Mouse (Mus musculus) cortical plate, adult 2 months (tissue): ENCODE measurements around the gene Minpp1.

Source experiments
- CTCF ChIP-seq: fragments of 200-500 bp; IDR thresholded peaks from 2 replicates; pipeline ENCODE4 v1.5.1; 2011; ENCODE audit warnings: mild to moderate bottlenecking, control low read depth, low read length; ENCODE audit not compliant: insufficient read depth; ENCODE audit errors: extremely low read depth
- POLR2A ChIP-seq: fragments of 200-500 bp; IDR thresholded peaks from 2 replicates; pipeline ENCODE4 v1.6.1; 2011; ENCODE audit warnings: mild to moderate bottlenecking, low read length, control low read depth; ENCODE audit not compliant: insufficient read depth; ENCODE audit errors: extremely low read depth

DNA sequence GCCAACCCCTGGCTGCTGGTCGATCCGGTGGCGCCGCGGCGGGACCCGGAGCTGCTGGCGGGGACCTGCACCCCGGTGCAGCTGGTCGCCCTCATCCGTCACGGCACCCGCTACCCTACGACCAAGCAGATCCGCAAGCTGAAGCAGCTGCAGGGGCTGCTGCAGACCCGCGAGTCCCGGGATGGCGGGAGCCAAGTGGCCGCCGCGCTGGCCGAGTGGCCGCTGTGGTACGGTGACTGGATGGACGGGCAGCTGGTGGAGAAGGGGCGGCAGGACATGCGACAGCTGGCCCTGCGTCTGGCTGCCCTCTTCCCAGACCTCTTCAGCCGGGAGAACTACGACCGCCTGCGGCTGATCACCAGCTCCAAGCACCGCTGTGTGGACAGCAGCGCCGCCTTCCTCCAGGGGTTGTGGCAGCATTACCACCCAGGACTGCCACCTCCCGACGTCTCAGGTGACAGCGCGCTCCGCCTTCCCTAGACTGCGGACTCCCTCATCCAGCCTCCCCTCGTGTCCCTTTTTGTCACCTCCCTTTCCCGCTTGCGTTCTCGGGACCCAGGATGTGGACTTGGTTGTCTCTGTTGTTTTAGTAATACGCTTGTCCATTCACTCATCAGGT lies 646 bp downstream of the Minpp1 start:
- TF ChIP-seq POLR2A: peak; percentile 57; the same call in 1 of the 2 replicates
- TF ChIP-seq CTCF: 0 out of 2 replicates have a peak, but pooled peaks have one; percentile 21
